Mouse (Mus musculus): ENCODE data around the gene Cfap54. TPM values are rescaled to one million over a fixed set of nuclear protein-coding genes. Genes with fewer than 3 reads are reported as not detected.

The Cfap54 gene
- polyA plus RNA-seq, 1 experiment from 2014 or later = 3.1 TPM

- no peak for DNase-seq (ENCODE audit: low read depth, low spot score)
- in situ Hi-C loops (cut with MboI; ENCODE audit: low pct_unique_long_range_greater_than_20kb) = no loop called here
- ATAC-seq = no peak
- POLR2A ChIA-PET = no interaction called here
- CTCF ChIA-PET = interaction anchor here (1.5 kb wide), 1 partner anchor 9 kb away, joined by 3 read pairs; no protein-coding TSS in a partner anchor
- no peak for TF ChIP-seq CTCF (IDR thresholded peaks at IDR 0.05)
- H3K27me3 ChIP-seq = peaks cover 3% of the 10 kb centered on the region
These were observed 90.8 kb downstream of the Cfap54 start for GRCm38 (mm10) chr10:92990576-92990975.

DNA sequence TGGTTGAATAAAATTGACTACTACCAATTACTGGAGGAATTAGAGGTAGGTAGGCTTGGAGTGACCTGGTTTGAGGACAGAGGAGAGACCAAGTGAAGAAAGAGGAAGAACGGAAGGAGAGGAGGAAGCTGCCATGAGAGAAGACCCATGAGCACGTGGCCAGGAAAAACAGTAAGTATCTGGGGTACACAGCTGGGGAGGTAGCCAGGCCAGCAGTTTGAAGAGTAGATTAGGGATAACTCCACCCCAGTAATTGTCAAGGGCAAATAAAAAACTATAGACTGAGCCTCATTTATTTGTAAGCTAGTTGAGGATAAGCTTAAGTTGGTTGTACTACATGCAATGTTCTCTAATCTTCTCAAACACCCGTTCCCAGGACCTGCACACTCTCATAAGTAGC is 116.3 kb downstream of the Cfap54 start:
- in situ Hi-C loops (cut with MboI; ENCODE audit: low pct_unique_long_range_greater_than_20kb) = no loop called here

DNA sequence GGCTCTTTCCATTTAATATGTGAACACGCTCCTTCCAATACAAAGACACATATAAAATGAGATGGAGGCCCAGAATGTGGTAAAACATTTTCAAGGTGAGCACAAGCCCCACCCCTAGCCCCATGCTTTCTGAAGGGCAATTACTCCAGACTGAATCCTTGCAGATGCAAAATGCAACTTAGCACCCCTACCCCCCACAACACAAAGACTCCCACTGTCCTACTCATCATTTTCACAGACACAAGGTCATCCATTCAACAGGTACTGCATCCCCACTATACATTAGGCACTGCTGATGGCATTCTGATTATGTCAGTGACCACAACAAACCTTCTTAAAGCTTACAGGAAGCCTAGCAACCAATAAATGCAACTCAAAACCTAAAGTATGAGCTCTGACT is 131.4 kb downstream of the Cfap54 start:
- TF ChIP-seq CTCF (IDR thresholded peaks at IDR 0.05) = no peak
- POLR2A ChIA-PET = no interaction called here
- CTCF ChIA-PET = no interaction called here
- ATAC-seq (no peak), DNase-seq (ENCODE audit: low read depth, low spot score) (no peak)
- in situ Hi-C loops (cut with MboI; ENCODE audit: low pct_unique_long_range_greater_than_20kb) = no loop called here
- no peaks in the 10 kb centered on the region for H3K27me3 ChIP-seq

More for the DNA sequence above, 116.3 kb downstream of the Cfap54 start:
- ChIA-PET CTCF (no interaction called here), POLR2A (interaction anchor here (0.6 kb wide), 1 partner anchor 19 kb away, joined by 4 read pairs; no protein-coding TSS in a partner anchor)
- DNase-seq (ENCODE audit: low read depth, low spot score) (no peak), ATAC-seq (no peak)
- H3K27me3 ChIP-seq = no peaks in the 10 kb centered on the region
- no peak for TF ChIP-seq CTCF (IDR thresholded peaks at IDR 0.05)

- in situ Hi-C loops (cut with MboI; ENCODE audit: low pct_unique_long_range_greater_than_20kb) = no loop called here
- DNase-seq (ENCODE audit: low read depth, low spot score) (peak; percentile 12), ATAC-seq (peak; percentile 85)
- no peaks in the 10 kb centered on the region for H3K27me3 ChIP-seq
- CTCF ChIA-PET = no interaction called here
- POLR2A ChIA-PET = no interaction called here
- TF ChIP-seq CTCF (IDR thresholded peaks at IDR 0.05) = no peak
These were observed 138.4 kb downstream of the Cfap54 start for GRCm38 (mm10) chr10:92942848-92943645.

GRCm38 (mm10) chr10:92941616-92942015 is 139.8 kb downstream of the Cfap54 start:
- DNase-seq (ENCODE audit: low read depth, low spot score) = no peak
- CTCF ChIA-PET = no interaction called here
- no peaks in the 10 kb centered on the region for H3K27me3 ChIP-seq
- ATAC-seq = no peak
- TF ChIP-seq CTCF (IDR thresholded peaks at IDR 0.05) = no peak
- in situ Hi-C loops (cut with MboI; ENCODE audit: low pct_unique_long_range_greater_than_20kb) = no loop called here
- POLR2A ChIA-PET = no interaction called here

DNA sequence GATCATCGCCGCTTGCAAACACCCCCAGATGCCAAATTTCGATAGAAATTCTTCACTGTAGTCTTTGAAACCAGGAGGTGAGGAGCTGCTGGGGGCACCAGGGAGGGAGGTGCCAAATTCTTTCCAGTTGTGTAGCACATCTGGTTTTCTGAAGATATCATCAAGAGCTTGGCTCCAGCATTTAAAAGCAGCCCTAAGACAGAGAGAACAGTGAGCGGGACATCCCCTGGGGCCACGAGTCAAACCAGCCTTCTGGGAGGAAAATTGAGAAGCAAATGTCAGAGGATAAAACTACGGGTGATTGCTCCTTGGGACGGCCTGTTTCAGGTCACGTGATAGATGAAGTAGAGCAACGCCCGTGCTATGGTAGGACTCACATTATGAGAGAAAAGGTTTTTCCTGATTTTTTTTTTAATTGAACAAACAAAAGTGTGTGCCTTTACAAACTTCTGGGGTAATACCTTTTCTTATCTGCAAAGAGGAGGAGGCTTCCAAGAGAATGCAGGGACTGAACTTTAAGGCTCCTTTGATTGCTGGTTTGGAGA is 143.6 kb downstream of the Cfap54 start:
- no peak for TF ChIP-seq CTCF (IDR thresholded peaks at IDR 0.05)
- no peak for DNase-seq (ENCODE audit: low read depth, low spot score)
- H3K27me3 ChIP-seq = no peaks in the 10 kb centered on the region
- in situ Hi-C loops (cut with MboI; ENCODE audit: low pct_unique_long_range_greater_than_20kb) = no loop called here
- ATAC-seq = no peak
- POLR2A ChIA-PET = no interaction called here
- CTCF ChIA-PET = no interaction called here

DNA sequence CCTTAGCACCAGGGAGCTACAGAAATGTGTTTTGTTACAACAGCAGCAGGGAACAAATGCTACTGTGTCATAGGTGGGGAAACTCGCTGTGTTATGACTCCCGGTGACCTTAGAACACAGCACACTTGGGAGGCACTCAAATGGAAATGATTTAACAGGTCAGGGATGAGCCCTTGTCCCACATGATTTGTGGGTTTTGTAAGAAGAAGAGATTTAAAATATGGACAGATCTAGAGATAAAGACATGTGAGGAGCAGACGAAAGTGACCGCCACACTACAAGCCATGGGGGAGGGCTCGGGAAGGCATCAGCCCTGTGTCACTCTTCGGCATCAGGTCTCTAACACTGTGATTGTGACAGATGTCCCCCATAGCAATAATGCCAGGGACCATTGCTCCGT is 144.3 kb downstream of the Cfap54 start:
- ATAC-seq (no peak), DNase-seq (ENCODE audit: low read depth, low spot score) (no peak)
- CTCF ChIA-PET = no interaction called here
- POLR2A ChIA-PET = no interaction called here
- H3K27me3 ChIP-seq = no peaks in the 10 kb centered on the region
- in situ Hi-C loops (cut with MboI; ENCODE audit: low pct_unique_long_range_greater_than_20kb) = no loop called here
- TF ChIP-seq CTCF (IDR thresholded peaks at IDR 0.05) = no peak

GRCm38 (mm10) chr10:92934506-92934905 is 146.9 kb downstream of the Cfap54 start:
- ATAC-seq (no peak), DNase-seq (ENCODE audit: low read depth, low spot score) (no peak)
- POLR2A ChIA-PET = interaction anchor here (0.6 kb wide), 1 partner anchor 201 kb away, joined by 6 read pairs; no protein-coding TSS in a partner anchor
- H3K27me3 ChIP-seq = no peaks in the 10 kb centered on the region
- no peak for TF ChIP-seq CTCF (IDR thresholded peaks at IDR 0.05)
- in situ Hi-C loops (cut with MboI; ENCODE audit: low pct_unique_long_range_greater_than_20kb) = no loop called here
- CTCF ChIA-PET = no interaction called here

DNA sequence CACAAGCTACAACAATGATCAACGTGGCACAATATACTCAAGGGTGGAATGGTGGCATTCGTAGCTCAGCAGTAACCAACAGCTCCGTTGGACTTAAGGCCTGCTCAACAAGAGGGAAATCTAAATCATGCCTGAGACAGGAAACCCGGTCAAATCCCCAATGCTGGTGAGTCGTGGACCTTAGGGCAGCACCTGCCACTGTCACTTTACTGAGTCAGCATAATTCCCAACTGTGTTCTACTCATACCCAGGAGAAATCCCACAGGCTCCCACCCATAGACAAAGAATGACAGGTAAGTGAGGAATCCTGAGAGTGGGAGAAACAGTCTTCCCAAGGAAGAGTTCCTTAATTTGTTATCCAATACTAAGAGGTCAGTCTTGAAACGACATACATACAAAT is 147.8 kb downstream of the Cfap54 start:
- ATAC-seq (no peak), DNase-seq (ENCODE audit: low read depth, low spot score) (no peak)
- CTCF ChIA-PET = no interaction called here
- in situ Hi-C loops (cut with MboI; ENCODE audit: low pct_unique_long_range_greater_than_20kb) = no loop called here
- no peaks in the 10 kb centered on the region for H3K27me3 ChIP-seq
- POLR2A ChIA-PET = no interaction called here
- TF ChIP-seq CTCF (IDR thresholded peaks at IDR 0.05) = no peak

GRCm38 (mm10) chr10:92932464-92932863 is 149.0 kb downstream of the Cfap54 start:
- ATAC-seq (no peak), DNase-seq (ENCODE audit: low read depth, low spot score) (no peak)
- CTCF ChIA-PET = no interaction called here
- POLR2A ChIA-PET = interaction anchor here (0.5 kb wide), 1 partner anchor 26 kb away, joined by 4 read pairs; no protein-coding TSS in a partner anchor
- TF ChIP-seq CTCF (IDR thresholded peaks at IDR 0.05) = no peak
- H3K27me3 ChIP-seq = no peaks in the 10 kb centered on the region
- in situ Hi-C loops (cut with MboI; ENCODE audit: low pct_unique_long_range_greater_than_20kb) = no loop called here

DNA sequence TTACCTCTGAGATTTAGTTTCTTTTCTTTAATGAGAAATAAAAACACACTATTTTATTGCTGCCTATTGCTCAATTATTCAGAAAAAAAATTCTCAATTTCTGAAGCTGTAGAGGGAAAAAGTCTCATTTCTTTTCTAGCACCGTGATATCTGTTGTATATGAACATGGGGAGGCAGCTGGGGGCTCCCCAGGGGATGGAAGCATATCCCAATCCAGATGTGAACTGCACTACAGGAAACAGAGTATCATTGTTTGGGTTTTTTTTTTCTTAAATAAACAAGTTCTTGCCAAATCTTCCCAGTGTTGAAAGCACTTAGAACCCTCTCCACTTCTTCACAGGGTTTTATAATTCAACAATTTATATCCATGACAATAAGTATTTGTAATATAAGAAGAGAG is 151.4 kb downstream of the Cfap54 start:
- POLR2A ChIA-PET = no interaction called here

More for the DNA sequence above, 151.4 kb downstream of the Cfap54 start:
- in situ Hi-C loops (cut with MboI; ENCODE audit: low pct_unique_long_range_greater_than_20kb) = no loop called here
- no peak for DNase-seq (ENCODE audit: low read depth, low spot score)
- H3K27me3 ChIP-seq = no peaks in the 10 kb centered on the region
- no peak for ATAC-seq
- no peak for TF ChIP-seq CTCF (IDR thresholded peaks at IDR 0.05)
- CTCF ChIA-PET = no interaction called here

Measured in Patski (cell line).